Mouse (Mus musculus): ENCODE results near the gene Pdzd7. TPM values are rescaled to one million over a fixed set of nuclear protein-coding genes. Genes with fewer than 3 reads are reported as not detected.

Gene Pdzd7
- polyA plus RNA-seq (2015; fragmentation: Nextera tagmentation; extraction: Ambion mirVana), result 0.33 TPM in 2 replicates

GRCm38 (mm10) chr19:45045651-45046050 is at the start of gene Pdzd7:
TSS of gene Pdzd7 (minus strand) at chr19:45045717.
- Histone ChIP-seq H3K27ac (replicated peaks) (peak within 1 kb of the TSS; percentile 98), H3K9ac (ENCODE audit: low read length) (peak within 1 kb of the TSS; percentile 28; the same call in 1 of the 2 replicates), H3K36me3 (ENCODE audit: control insufficient read depth, insufficient read depth, low read length) (0 out of 2 replicates have a peak, but pooled peaks cover 2% of the 10 kb centered on the region), H3K4me1 (replicated peaks; ENCODE audit: control insufficient read depth, insufficient read depth) (0 out of 2 replicates have a peak, but pooled peaks cover 3% of the 10 kb centered on the region), H3K4me3 (ENCODE audit: low read depth, low read length) (peak within 1 kb of the TSS; percentile 51), H3K27me3 (ENCODE audit: control insufficient read depth, insufficient read depth, low read length) (no peaks in the 10 kb centered on the region), H3K4me2 (replicated peaks; ENCODE audit: low read depth) (peak within 1 kb of the TSS; percentile 77), H3K9me3 (ENCODE audit: control insufficient read depth, low read length) (no peaks in the 10 kb centered on the region)
- no peak for TF ChIP-seq EP300 (optimal IDR thresholded peaks at IDR 0.05)
- TF ChIP-seq CTCF (IDR thresholded peaks at IDR 0.05; ENCODE audit: low read depth), result no peak
- 74% methylated on average over 5 of the region's 5 CpGs for WGBS
- no peak for ATAC-seq (ENCODE audit: low FRiP score, low TSS enrichment)
- no peak for DNase-seq (ENCODE audit: low spot score)

GRCm38 (mm10) chr19:45081841-45082550 is 36.5 kb upstream of the Pdzd7 start:
- H3K9ac ChIP-seq (ENCODE audit: low read length), result no peak overlapping the region
- no peaks in the 10 kb centered on the region for H3K36me3 ChIP-seq (ENCODE audit: control insufficient read depth, insufficient read depth, low read length)
- peaks cover 6% of the 10 kb centered on the region for H3K4me1 ChIP-seq (replicated peaks; ENCODE audit: control insufficient read depth, insufficient read depth)
- H3K4me3 ChIP-seq (ENCODE audit: low read depth, low read length), result no peak overlapping the region
- WGBS, result 19% methylated on average over 11 of the region's 11 CpGs
- peaks cover 14% of the 10 kb centered on the region; the same call in 1 of the 2 replicates for H3K27me3 ChIP-seq (ENCODE audit: control insufficient read depth, insufficient read depth, low read length)
- no peak overlapping the region for H3K4me2 ChIP-seq (replicated peaks; ENCODE audit: low read depth)
- TF ChIP-seq EP300 (optimal IDR thresholded peaks at IDR 0.05) (no peak), CTCF (IDR thresholded peaks at IDR 0.05; ENCODE audit: low read depth) (peak; percentile 70)
- DNase-seq (ENCODE audit: low spot score), result peak; percentile 67
- H3K9me3 ChIP-seq (ENCODE audit: control insufficient read depth, low read length), result no peaks in the 10 kb centered on the region
- ATAC-seq (ENCODE audit: low FRiP score, low TSS enrichment), result no peak
- H3K27ac ChIP-seq (replicated peaks), result no peak overlapping the region

GRCm38 (mm10) chr19:45081279-45081678 is 35.8 kb upstream of the Pdzd7 start:
- WGBS, result 3% methylated on average over 5 of the region's 5 CpGs
- H3K9me3 ChIP-seq (ENCODE audit: control insufficient read depth, low read length), result no peaks in the 10 kb centered on the region
- TF ChIP-seq EP300 (optimal IDR thresholded peaks at IDR 0.05) (no peak), CTCF (IDR thresholded peaks at IDR 0.05; ENCODE audit: low read depth) (peak; percentile 96)
- H3K4me1 ChIP-seq (replicated peaks; ENCODE audit: control insufficient read depth, insufficient read depth), result peaks cover 11% of the 10 kb centered on the region
- peaks cover 14% of the 10 kb centered on the region; the same call in 1 of the 2 replicates for H3K27me3 ChIP-seq (ENCODE audit: control insufficient read depth, insufficient read depth, low read length)
- H3K36me3 ChIP-seq (ENCODE audit: control insufficient read depth, insufficient read depth, low read length), result no peaks in the 10 kb centered on the region
- 0 out of 2 replicates have a peak overlapping the region, but pooled peaks have one; percentile 18 for H3K4me2 ChIP-seq (replicated peaks; ENCODE audit: low read depth)
- peak; percentile 72 for DNase-seq (ENCODE audit: low spot score)
- H3K4me3 ChIP-seq (ENCODE audit: low read depth, low read length), result 0 out of 2 replicates have a peak overlapping the region, but pooled peaks have one; percentile 29
- no peak for ATAC-seq (ENCODE audit: low FRiP score, low TSS enrichment)
- H3K9ac ChIP-seq (ENCODE audit: low read length), result no peak overlapping the region
- H3K27ac ChIP-seq (replicated peaks), result no peak overlapping the region

GRCm38 (mm10) chr19:45080711-45081110 is 35.2 kb upstream of the Pdzd7 start:
- peak overlapping the region; percentile 47; the same call in 1 of the 2 replicates for H3K9ac ChIP-seq (ENCODE audit: low read length)
- TF ChIP-seq CTCF (IDR thresholded peaks at IDR 0.05; ENCODE audit: low read depth) (no peak), EP300 (optimal IDR thresholded peaks at IDR 0.05) (no peak)
- WGBS, result 5% methylated on average over 17 of the region's 17 CpGs
- no peak for ATAC-seq (ENCODE audit: low FRiP score, low TSS enrichment)
- H3K4me1 ChIP-seq (replicated peaks; ENCODE audit: control insufficient read depth, insufficient read depth), result peaks cover 16% of the 10 kb centered on the region
- no peak for DNase-seq (ENCODE audit: low spot score)
- H3K9me3 ChIP-seq (ENCODE audit: control insufficient read depth, low read length), result no peaks in the 10 kb centered on the region
- no peaks in the 10 kb centered on the region for H3K36me3 ChIP-seq (ENCODE audit: control insufficient read depth, insufficient read depth, low read length)
- H3K27ac ChIP-seq (replicated peaks), result no peak overlapping the region
- H3K4me3 ChIP-seq (ENCODE audit: low read depth, low read length), result peak overlapping the region; percentile 29
- H3K27me3 ChIP-seq (ENCODE audit: control insufficient read depth, insufficient read depth, low read length), result peaks cover 14% of the 10 kb centered on the region; the same call in 1 of the 2 replicates
- H3K4me2 ChIP-seq (replicated peaks; ENCODE audit: low read depth), result peak overlapping the region; percentile 71

GRCm38 (mm10) chr19:45079769-45080515 is 34.4 kb upstream of the Pdzd7 start:
- H3K4me1 ChIP-seq (replicated peaks; ENCODE audit: control insufficient read depth, insufficient read depth), result peaks cover 17% of the 10 kb centered on the region
- H3K27me3 ChIP-seq (ENCODE audit: control insufficient read depth, insufficient read depth, low read length), result peaks cover 14% of the 10 kb centered on the region; the same call in 1 of the 2 replicates

More at GRCm38 (mm10) chr19:45079769-45080515, 34.4 kb upstream of the Pdzd7 start:
- H3K36me3 ChIP-seq (ENCODE audit: control insufficient read depth, insufficient read depth, low read length), result no peaks in the 10 kb centered on the region
- H3K27ac ChIP-seq (replicated peaks), result peak overlapping the region; percentile 9; the same call in 1 of the 2 replicates
- 2% methylated on average over 45 of the region's 45 CpGs for WGBS
- H3K4me3 ChIP-seq (ENCODE audit: low read depth, low read length), result peak overlapping the region; percentile 29
- H3K9ac ChIP-seq (ENCODE audit: low read length), result peak overlapping the region; percentile 47
- TF ChIP-seq EP300 (optimal IDR thresholded peaks at IDR 0.05), result no peak
- TF ChIP-seq CTCF (IDR thresholded peaks at IDR 0.05; ENCODE audit: low read depth), result no peak; the same call in 1 of the 2 replicates
- H3K9me3 ChIP-seq (ENCODE audit: control insufficient read depth, low read length), result no peaks in the 10 kb centered on the region
- DNase-seq (ENCODE audit: low spot score) (peak; percentile 85), ATAC-seq (ENCODE audit: low FRiP score, low TSS enrichment) (peak; percentile 63)
- peak overlapping the region; percentile 71 for H3K4me2 ChIP-seq (replicated peaks; ENCODE audit: low read depth)
